Mouse (Mus musculus) limb, embryonic 12.5 days (tissue): ENCODE measurements around the gene Gm5431. TPM values are rescaled to one million over a fixed set of nuclear protein-coding genes. Genes with fewer than 3 reads are reported as not detected.

Experiments used
- ATAC-seq: fragments of 200-750 bp; cut with Nextera tagmentation; 2 replicates; pipeline ENCODE4 v1.8.0; 2017; ENCODE audit warnings: low read depth, moderate TSS enrichment; ENCODE audit not compliant: insufficient number of reproducible peaks, insufficient read depth, low FRiP score, low TSS enrichment
- H3K27ac ChIP-seq: fragments of 300-500 bp; sonication (generic); 2 replicates; pipeline ENCODE4 v1.5.1; 2016; ENCODE audit warnings: mild to moderate bottlenecking, moderate library complexity
- H3K27me3 ChIP-seq: fragments of 300-500 bp; sonication (generic); 2 replicates; pipeline ENCODE4 v1.6.1; 2016; ENCODE audit warnings: mild to moderate bottlenecking, moderate library complexity
- H3K36me3 ChIP-seq: fragments of 300-500 bp; sonication (generic); 2 replicates; pipeline ENCODE4 v1.6.1; 2016; ENCODE audit warnings: mild to moderate bottlenecking, moderate library complexity
- H3K4me1 ChIP-seq: fragments of 300-500 bp; sonication (generic); replicated peaks from 2 replicates; pipeline ENCODE4 v1.6.1; 2016
- H3K4me2 ChIP-seq: fragments of 300-500 bp; sonication (generic); 2 replicates; pipeline ENCODE4 v1.6.1; 2016; ENCODE audit warnings: mild to moderate bottlenecking, moderate library complexity
- H3K4me3 ChIP-seq: fragments of 300-500 bp; sonication (generic); replicated peaks from 2 replicates; pipeline ENCODE4 v1.5.1; 2016; ENCODE audit warnings: mild to moderate bottlenecking
- H3K9ac ChIP-seq: fragments of 300-500 bp; sonication (generic); replicated peaks from 2 replicates; pipeline ENCODE4 v1.6.1; 2016; ENCODE audit warnings: mild to moderate bottlenecking, moderate library complexity
- H3K9me3 ChIP-seq: fragments of 300-500 bp; sonication (generic); 2 replicates; pipeline ENCODE4 v1.6.1; 2016; ENCODE audit warnings: mild to moderate bottlenecking, moderate library complexity
- WGBS: fragments of 180-500 bp; shearing (Covaris S2); methylation state at CpG from one replicate; pipeline ENCODE4 v1.1.7; 2016; 5-methylcytosine and 5-hydroxymethylcytosine counted together
- polyA plus RNA-seq: library from polyadenylated mRNA; unstranded; fragments of >200 nt; fragmentation: Nextera tagmentation; extraction: Ambion mirVana; gene quantifications from 2 replicates; pipeline ENCODE4 v1.2.1, GENCODE M21; 2016

Gm5431 gene
- polyA plus RNA-seq, 1 experiment from 2014 or later = 0.15 TPM

- WGBS = 36% methylated on average over 7 of the region's 7 CpGs
- H3K4me1 ChIP-seq = peaks cover 15% of the 10 kb centered on the region
- peak overlapping the region; percentile 78 for H3K4me2 ChIP-seq
- no peak for ATAC-seq
- no peaks in the 10 kb centered on the region for H3K36me3 ChIP-seq
- peak overlapping the region; percentile 48 for H3K4me3 ChIP-seq
- no peak overlapping the region for H3K27ac ChIP-seq
- H3K9me3 ChIP-seq = no peaks in the 10 kb centered on the region
- H3K27me3 ChIP-seq = peaks cover 16% of the 10 kb centered on the region
- H3K9ac ChIP-seq = peak overlapping the region; percentile 60
Measured at GRCm38 (mm10) chr11:48870781-48871180, 31.2 kb downstream of the Gm5431 start.

GRCm38 (mm10) chr11:48869380-48870110, 32.5 kb downstream of the Gm5431 start:
- Histone ChIP-seq H3K9ac (no peak overlapping the region), H3K4me2 (no peak overlapping the region), H3K36me3 (no peaks in the 10 kb centered on the region), H3K27me3 (peaks cover 16% of the 10 kb centered on the region), H3K4me1 (peaks cover 15% of the 10 kb centered on the region), H3K27ac (no peak overlapping the region), H3K4me3 (no peak overlapping the region), H3K9me3 (no peaks in the 10 kb centered on the region)
- ATAC-seq = no peak
- 79% methylated on average over 7 of the region's 7 CpGs for WGBS

- no peak overlapping the region for H3K4me2 ChIP-seq
- H3K27ac ChIP-seq = no peak overlapping the region
- peaks cover 12% of the 10 kb centered on the region for H3K4me1 ChIP-seq
- 94% methylated on average over 9 of the region's 9 CpGs for WGBS
- no peak overlapping the region for H3K9ac ChIP-seq
- H3K4me3 ChIP-seq = no peak overlapping the region
- H3K36me3 ChIP-seq = no peaks in the 10 kb centered on the region
- no peaks in the 10 kb centered on the region for H3K9me3 ChIP-seq
- peaks cover 3% of the 10 kb centered on the region; the same call in 1 of the 2 replicates for H3K27me3 ChIP-seq
- no peak for ATAC-seq
Measured at GRCm38 (mm10) chr11:48866481-48866880, 35.5 kb downstream of the Gm5431 start.

GRCm38 (mm10) chr11:48863808-48864207, 38.2 kb downstream of the Gm5431 start:
- Histone ChIP-seq H3K36me3 (no peaks in the 10 kb centered on the region), H3K9ac (no peak overlapping the region), H3K4me2 (no peak overlapping the region), H3K27me3 (peaks cover 13% of the 10 kb centered on the region), H3K4me3 (no peak overlapping the region), H3K9me3 (no peaks in the 10 kb centered on the region), H3K27ac (no peak overlapping the region), H3K4me1 (no peaks in the 10 kb centered on the region)
- no peak for ATAC-seq
- WGBS = 88% methylated on average over 3 of the region's 3 CpGs

- Histone ChIP-seq H3K36me3 (no peaks in the 10 kb centered on the region), H3K4me1 (peaks cover 7% of the 10 kb centered on the region), H3K4me3 (no peak overlapping the region), H3K9ac (no peak overlapping the region), H3K27ac (no peak overlapping the region), H3K27me3 (peaks cover 22% of the 10 kb centered on the region), H3K9me3 (no peaks in the 10 kb centered on the region), H3K4me2 (no peak overlapping the region)
- 72% methylated on average over 1 of the region's 1 CpGs for WGBS
- ATAC-seq = no peak
Measured at GRCm38 (mm10) chr11:48862784-48863319, 39.2 kb downstream of the Gm5431 start.

- Histone ChIP-seq H3K27ac (no peak overlapping the region), H3K4me2 (peak overlapping the region; percentile 87), H3K9ac (no peak overlapping the region), H3K4me1 (peaks cover 19% of the 10 kb centered on the region), H3K4me3 (peak overlapping the region; percentile 64), H3K9me3 (no peaks in the 10 kb centered on the region), H3K36me3 (no peaks in the 10 kb centered on the region), H3K27me3 (peaks cover 25% of the 10 kb centered on the region)
- WGBS = 2% methylated on average over 6 of the region's 6 CpGs
- no peak for ATAC-seq
Measured at GRCm38 (mm10) chr11:48859014-48859413, 43.0 kb downstream of the Gm5431 start.

- ATAC-seq = peak; percentile 43; the same call in 1 of the 2 replicates
- Histone ChIP-seq H3K36me3 (no peaks in the 10 kb centered on the region), H3K27me3 (peaks cover 25% of the 10 kb centered on the region), H3K9ac (peak overlapping the region; percentile 52), H3K4me3 (peak overlapping the region; percentile 64), H3K9me3 (peaks cover 6% of the 10 kb centered on the region; the same call in 1 of the 2 replicates), H3K27ac (no peak overlapping the region), H3K4me1 (peaks cover 24% of the 10 kb centered on the region), H3K4me2 (peak overlapping the region; percentile 87)
- under 1% methylated on average over 31 of the region's 31 CpGs for WGBS
Measured at GRCm38 (mm10) chr11:48853474-48854180, 48.4 kb downstream of the Gm5431 start.

- WGBS = 9% methylated on average over 23 of the region's 23 CpGs
- Histone ChIP-seq H3K4me3 (peak overlapping the region; percentile 64), H3K27me3 (peaks cover 24% of the 10 kb centered on the region), H3K27ac (no peak overlapping the region), H3K4me1 (peaks cover 17% of the 10 kb centered on the region), H3K9me3 (peaks cover 6% of the 10 kb centered on the region; the same call in 1 of the 2 replicates), H3K9ac (no peak overlapping the region; the same call in 1 of the 2 replicates), H3K4me2 (peak overlapping the region; percentile 87), H3K36me3 (no peaks in the 10 kb centered on the region)
- ATAC-seq = no peak
Measured at GRCm38 (mm10) chr11:48852624-48853473, 49.2 kb downstream of the Gm5431 start.

GRCm38 (mm10) chr11:48852190-48852589, 49.8 kb downstream of the Gm5431 start:
- Histone ChIP-seq H3K4me2 (peak overlapping the region; percentile 87; the same call in 1 of the 2 replicates), H3K4me1 (peaks cover 14% of the 10 kb centered on the region), H3K4me3 (peak overlapping the region; percentile 64; the same call in 1 of the 2 replicates), H3K27ac (no peak overlapping the region), H3K9ac (no peak overlapping the region), H3K27me3 (peaks cover 21% of the 10 kb centered on the region), H3K36me3 (no peaks in the 10 kb centered on the region), H3K9me3 (peaks cover 6% of the 10 kb centered on the region; the same call in 1 of the 2 replicates)
- WGBS = 83% methylated on average over 4 of the region's 4 CpGs
- ATAC-seq = no peak

GRCm38 (mm10) chr11:48851270-48851995, 50.6 kb downstream of the Gm5431 start:
- no peaks in the 10 kb centered on the region for H3K36me3 ChIP-seq
- no peak overlapping the region for H3K4me2 ChIP-seq
- peaks cover 6% of the 10 kb centered on the region; the same call in 1 of the 2 replicates for H3K9me3 ChIP-seq
- H3K4me3 ChIP-seq = no peak overlapping the region
- 86% methylated on average over 4 of the region's 4 CpGs for whole genome bisulfite sequencing
- no peak overlapping the region for H3K27ac ChIP-seq
- ATAC-seq = no peak
- peaks cover 14% of the 10 kb centered on the region for H3K4me1 ChIP-seq
- H3K27me3 ChIP-seq = peaks cover 21% of the 10 kb centered on the region
- H3K9ac ChIP-seq = no peak overlapping the region
